Mouse (Mus musculus): ENCODE data around the gene Hist1h2ad. TPM values are rescaled to one million over a fixed set of nuclear protein-coding genes. Genes with fewer than 3 reads are reported as not detected.
"Not testable (repeated sequence)": the region's sequence is repeated elsewhere in the genome, so short reads cannot be mapped to it uniquely, and the experiment has no call there.

The Hist1h2ad gene
- polyA plus RNA-seq, 1 experiment from 2014 or later = 2.5 TPM

- peak overlapping the region; percentile 98 for H3K27ac ChIP-seq
- ATAC-seq (ENCODE audit: low FRiP score); H3K36me3 ChIP-seq; H3K4me1 ChIP-seq; H3K27me3 ChIP-seq; H3K9me3 ChIP-seq (replicated peaks): not testable (repeated sequence)
- peak overlapping the region; percentile 85 for H3K4me2 ChIP-seq (replicated peaks)
- peak overlapping the region; percentile 42 for H3K4me3 ChIP-seq
- H3K9ac ChIP-seq = 0 out of 2 replicates have a peak overlapping the region, but pooled peaks have one; percentile 53
- 0% methylated on average over 2 of the region's 5 CpGs for WGBS
These were observed 12.7 kb upstream of the Hist1h2ad start for GRCm38 (mm10) chr13:23561531-23561882.

- 0% methylated on average over 50 of the region's 67 CpGs for WGBS
- Histone ChIP-seq H3K9ac (peak within 1 kb of the TSS; percentile 53), H3K27ac (peak within 1 kb of the TSS; percentile 98), H3K4me3 (peak within 1 kb of the TSS; percentile 42), H3K4me2 (replicated peaks) (peak within 1 kb of the TSS; percentile 85)
- not testable (repeated sequence) for H3K4me1 ChIP-seq; H3K27me3 ChIP-seq; H3K9me3 ChIP-seq (replicated peaks); H3K36me3 ChIP-seq
- ATAC-seq (ENCODE audit: low FRiP score) = peak; percentile 98
These were observed 12.1 kb upstream of the Hist1h2ad start, which contains the start of gene Hist1h3e for GRCm38 (mm10) chr13:23561883-23562659. TSS of gene Hist1h3e (minus strand) at chr13:23562369.

- no peaks in the 10 kb centered on the region for H3K36me3 ChIP-seq
- H3K9me3 ChIP-seq (replicated peaks) = no peaks in the 10 kb centered on the region
- no peaks in the 10 kb centered on the region for H3K27me3 ChIP-seq
- ATAC-seq (ENCODE audit: low FRiP score) = peak; percentile 46
- no peaks in the 10 kb centered on the region for H3K4me1 ChIP-seq
- H3K4me2 ChIP-seq (replicated peaks) = peak overlapping the region; percentile 85
- H3K9ac ChIP-seq = peak overlapping the region; percentile 53
- peak overlapping the region; percentile 98 for H3K27ac ChIP-seq
- H3K4me3 ChIP-seq = peak overlapping the region; percentile 42
- 4% methylated on average over 18 of the region's 18 CpGs for WGBS
These were observed 11.3 kb upstream of the Hist1h2ad start for GRCm38 (mm10) chr13:23562699-23563462.

DNA sequence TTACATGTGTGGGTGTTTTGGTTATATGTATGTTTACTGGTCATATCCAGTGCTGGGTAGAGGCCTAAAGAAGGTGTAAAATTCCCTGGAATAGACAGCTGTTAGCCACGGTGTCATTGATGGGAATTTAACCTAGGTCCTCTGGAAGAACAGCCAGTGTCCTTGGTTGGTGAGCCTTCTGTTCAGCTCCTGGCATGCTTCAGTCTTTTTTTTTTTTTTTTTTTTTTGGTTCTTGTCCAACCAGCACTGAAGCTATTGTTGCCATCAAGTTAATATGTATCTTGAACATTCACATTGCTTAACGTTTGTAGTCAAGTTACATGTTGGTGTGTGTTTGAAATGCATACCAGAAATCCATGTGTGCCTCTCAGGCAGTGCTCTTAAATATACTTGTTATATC is 9.7 kb upstream of the Hist1h2ad start:
- Histone ChIP-seq H3K4me1 (no peaks in the 10 kb centered on the region), H3K9me3 (replicated peaks) (no peaks in the 10 kb centered on the region), H3K27me3 (no peaks in the 10 kb centered on the region), H3K9ac (no peak overlapping the region), H3K36me3 (no peaks in the 10 kb centered on the region), H3K4me2 (replicated peaks) (no peak overlapping the region), H3K4me3 (no peak overlapping the region), H3K27ac (no peak overlapping the region)
- no peak for ATAC-seq (ENCODE audit: low FRiP score)
- 99% methylated on average over 2 of the region's 2 CpGs for WGBS

DNA sequence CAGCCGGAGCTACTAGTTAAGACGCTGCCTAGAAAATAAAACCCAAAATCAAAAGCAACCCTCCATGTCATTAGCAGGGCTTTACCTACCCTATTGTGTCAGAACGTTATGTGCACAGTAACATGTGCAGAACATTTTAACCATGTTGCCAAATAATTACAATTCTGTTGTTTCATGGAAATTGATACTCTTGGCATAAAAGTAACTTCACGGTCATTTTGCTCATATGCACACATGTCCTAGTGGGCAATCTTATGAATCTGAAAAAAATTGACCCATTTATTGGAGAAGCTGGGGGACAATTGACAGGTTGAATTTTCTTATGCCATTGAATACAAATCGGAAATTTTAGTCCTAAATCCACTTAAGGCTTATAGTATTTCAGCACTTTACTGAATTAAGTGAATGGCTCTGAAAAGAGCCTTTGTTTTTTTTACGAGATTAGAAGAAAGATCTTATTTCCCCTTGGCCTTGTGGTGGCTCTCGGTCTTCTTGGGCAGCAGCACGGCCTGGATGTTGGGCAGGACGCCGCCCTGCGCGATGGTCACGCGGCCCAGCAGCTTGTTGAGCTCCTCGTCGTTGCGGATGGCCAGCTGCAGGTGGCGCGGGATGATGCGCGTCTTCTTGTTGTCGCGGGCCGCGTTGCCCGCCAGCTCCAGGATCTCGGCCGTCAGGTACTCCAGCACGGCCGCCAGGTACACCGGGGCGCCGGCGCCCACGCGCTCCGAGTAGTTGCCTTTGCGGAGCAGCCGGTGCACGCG is 3.7 kb upstream of the Hist1h2ad start:
- ATAC-seq (ENCODE audit: low FRiP score) = peak; percentile 7; the same call in 1 of the 2 replicates
- peak overlapping the region; percentile 96 for H3K27ac ChIP-seq
- not testable (repeated sequence) for H3K36me3 ChIP-seq; H3K9me3 ChIP-seq (replicated peaks); H3K27me3 ChIP-seq
- H3K4me3 ChIP-seq = peak overlapping the region; percentile 45
- H3K9ac ChIP-seq = peak overlapping the region; percentile 47
- peak overlapping the region; percentile 81 for H3K4me2 ChIP-seq (replicated peaks)
- peaks cover 19% of the 10 kb centered on the region for H3K4me1 ChIP-seq
- 2% methylated on average over 22 of the region's 41 CpGs for WGBS

- Histone ChIP-seq H3K4me3 (peak within 1 kb of the TSS; percentile 45), H3K4me2 (replicated peaks) (peak within 1 kb of the TSS; percentile 81), H3K4me1 (peaks cover 21% of the 10 kb centered on the region), H3K27me3 (no peaks in the 10 kb centered on the region), H3K9ac (peak within 1 kb of the TSS; percentile 71), H3K27ac (peak within 1 kb of the TSS; percentile 96), H3K9me3 (replicated peaks) (no peaks in the 10 kb centered on the region), H3K36me3 (no peaks in the 10 kb centered on the region)
- 0% methylated on average over 18 of the region's 18 CpGs for WGBS
- peak; percentile 93 for ATAC-seq (ENCODE audit: low FRiP score)
These were observed 3.1 kb upstream of the Hist1h2ad start, which contains the start of the genes Hist1h2ae and Hist1h2bg for GRCm38 (mm10) chr13:23571022-23571503. TSS of gene Hist1h2ae (minus strand) at chr13:23571220. TSS of gene Hist1h2bg (plus strand) at chr13:23571396.

- under 1% methylated on average over 17 of the region's 34 CpGs for WGBS
- not testable (repeated sequence) for H3K27me3 ChIP-seq; ATAC-seq (ENCODE audit: low FRiP score); H3K9me3 ChIP-seq (replicated peaks); H3K36me3 ChIP-seq
- peak overlapping the region; percentile 96 for H3K27ac ChIP-seq
- peaks cover 26% of the 10 kb centered on the region for H3K4me1 ChIP-seq
- H3K4me2 ChIP-seq (replicated peaks) = peak overlapping the region; percentile 81
- H3K9ac ChIP-seq = peak overlapping the region; percentile 71
- peak overlapping the region; percentile 45 for H3K4me3 ChIP-seq
These were observed 2.5 kb upstream of the Hist1h2ad start for GRCm38 (mm10) chr13:23571504-23572217.

- peak overlapping the region; percentile 96 for H3K27ac ChIP-seq
- no peaks in the 10 kb centered on the region for H3K36me3 ChIP-seq
- H3K4me2 ChIP-seq (replicated peaks) = peak overlapping the region; percentile 81
- no peak for ATAC-seq (ENCODE audit: low FRiP score)
- peak overlapping the region; percentile 71 for H3K9ac ChIP-seq
- no peaks in the 10 kb centered on the region for H3K9me3 ChIP-seq (replicated peaks)
- H3K4me1 ChIP-seq = peaks cover 34% of the 10 kb centered on the region
- no peaks in the 10 kb centered on the region for H3K27me3 ChIP-seq
- WGBS = 44% methylated on average over 2 of the region's 2 CpGs
- peak overlapping the region; percentile 45 for H3K4me3 ChIP-seq
These were observed 1.8 kb upstream of the Hist1h2ad start for GRCm38 (mm10) chr13:23572218-23573033.

- Histone ChIP-seq H3K4me3 (peak overlapping the region; percentile 45), H3K4me2 (replicated peaks) (peak overlapping the region; percentile 81), H3K9ac (peak overlapping the region; percentile 51), H3K4me1 (peaks cover 34% of the 10 kb centered on the region), H3K27ac (peak overlapping the region; percentile 84)
- not testable (repeated sequence) for H3K9me3 ChIP-seq (replicated peaks); H3K27me3 ChIP-seq; H3K36me3 ChIP-seq; ATAC-seq (ENCODE audit: low FRiP score)
- 10% methylated on average over 20 of the region's 20 CpGs for WGBS
These were observed 915 bp upstream of the Hist1h2ad start for GRCm38 (mm10) chr13:23573034-23573897.

DNA sequence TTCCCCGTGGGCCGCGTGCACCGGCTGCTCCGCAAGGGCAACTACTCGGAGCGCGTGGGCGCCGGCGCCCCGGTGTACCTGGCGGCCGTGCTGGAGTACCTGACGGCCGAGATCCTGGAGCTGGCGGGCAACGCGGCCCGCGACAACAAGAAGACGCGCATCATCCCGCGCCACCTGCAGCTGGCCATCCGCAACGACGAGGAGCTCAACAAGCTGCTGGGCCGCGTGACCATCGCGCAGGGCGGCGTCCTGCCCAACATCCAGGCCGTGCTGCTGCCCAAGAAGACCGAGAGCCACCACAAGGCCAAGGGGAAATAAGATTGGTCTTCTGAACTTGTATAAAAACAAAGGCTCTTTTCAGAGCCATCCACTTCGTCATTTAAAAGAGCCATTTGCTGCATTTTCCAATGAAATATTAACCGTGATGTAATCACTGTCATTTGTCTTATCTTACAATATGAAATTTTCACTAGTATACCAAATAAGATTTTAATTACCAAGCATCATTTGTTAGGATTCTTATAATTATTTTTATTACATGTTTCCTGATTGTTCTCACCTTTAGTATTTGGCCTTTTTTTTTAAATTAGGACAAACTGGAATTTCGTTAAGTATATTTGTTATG is 477 bp downstream of the Hist1h2ad start:
- H3K9ac ChIP-seq; H3K9me3 ChIP-seq (replicated peaks); H3K36me3 ChIP-seq; H3K27me3 ChIP-seq: not testable (repeated sequence)
- Histone ChIP-seq H3K4me2 (replicated peaks) (peak overlapping the region; percentile 81), H3K4me1 (peaks cover 34% of the 10 kb centered on the region), H3K27ac (peak overlapping the region; percentile 87), H3K4me3 (peak overlapping the region; percentile 25)
- peak; percentile 8 for ATAC-seq (ENCODE audit: low FRiP score)
- 0% methylated on average over 12 of the region's 39 CpGs for WGBS
